Mouse (Mus musculus) naive thymus-derived CD4-positive, alpha-beta T cell, adult 5 months (primary cell): Measurements from ENCODE around the gene Olfr97. TPM values are rescaled to one million over a fixed set of nuclear protein-coding genes. Genes with fewer than 3 reads are reported as not detected.

ENCODE experiments used
- polyA plus RNA-seq: library from polyadenylated mRNA; unstranded; fragments of 100-300 nt; shearing (Covaris generic); gene quantifications from one replicate; pipeline ENCODE4 v1.2.1, GENCODE M21; 2017

The Olfr97 gene
- polyA plus RNA-seq, result not detected

GRCm38 (mm10) chr17:37237230-37237629 is at the start of gene Olfr97:
Olfr97 (minus strand) TSS chr17:37237330.

GRCm38 (mm10) chr17:37283360-37283759 is 46.2 kb upstream of the Olfr97 start, which contains the start of gene Olfr99:
Olfr99 (minus strand) TSS chr17:37283460.

GRCm38 (mm10) chr17:37270058-37270701 is 33.0 kb upstream of the Olfr97 start, which contains the start of gene H2-M3:
H2-M3 (plus strand) TSS chr17:37270220.

GRCm38 (mm10) chr17:37263626-37264025 is 26.5 kb upstream of the Olfr97 start, which contains the start of gene Olfr98:
Olfr98 (minus strand) TSS chr17:37263749.

GRCm38 (mm10) chr17:37219846-37220245 is 17.3 kb downstream of the Olfr97 start, which contains the start of gene Olfr96:
Olfr96 (plus strand) TSS chr17:37220146.

GRCm38 (mm10) chr17:37213018-37213417 is 24.1 kb downstream of the Olfr97 start, which contains the start of gene Olfr95:
Olfr95 (minus strand) TSS chr17:37213118.

GRCm38 (mm10) chr17:37200894-37201293 is 36.2 kb downstream of the Olfr97 start, which contains the start of gene Olfr94:
Olfr94 (minus strand) TSS chr17:37200994.

GRCm38 (mm10) chr17:37193656-37194055 is 43.5 kb downstream of the Olfr97 start, which contains the start of gene Ubd:
Ubd (plus strand) TSS chr17:37193892.

Other genes with a start within 250 kb of the Olfr97 start
- gene H2-M5, start 247.8 kb downstream of the Olfr97 start, polyA plus RNA-seq, result not detected
- not detected for gene Zfp57, start 236.2 kb downstream of the Olfr97 start, polyA plus RNA-seq
- not detected for gene Mog, start 213.9 kb downstream of the Olfr97 start, polyA plus RNA-seq
- 15.7 TPM for gene Gabbr1, start 191.4 kb downstream of the Olfr97 start, polyA plus RNA-seq
- gene Olfr90, start 148.8 kb downstream of the Olfr97 start, polyA plus RNA-seq, result 0.16 TPM
- not detected for gene Olfr91, start 139.1 kb downstream of the Olfr97 start, polyA plus RNA-seq
- gene Olfr92, start 117.2 kb downstream of the Olfr97 start, polyA plus RNA-seq, result not detected
- not detected for gene Olfr93, start 75.8 kb downstream of the Olfr97 start, polyA plus RNA-seq
- not detected for gene Ubd, start 43.4 kb downstream of the Olfr97 start, polyA plus RNA-seq
- not detected for gene Olfr94, start 36.3 kb downstream of the Olfr97 start, polyA plus RNA-seq
- not detected for gene Olfr95, start 24.2 kb downstream of the Olfr97 start, polyA plus RNA-seq
- gene Olfr96, start 17.2 kb downstream of the Olfr97 start, polyA plus RNA-seq, result not detected
- not detected for gene Olfr98, start 26.4 kb upstream of the Olfr97 start, polyA plus RNA-seq
- 73.9 TPM for gene H2-M3, start 32.9 kb upstream of the Olfr97 start, polyA plus RNA-seq
- 1.3 TPM for gene Olfr99, start 46.1 kb upstream of the Olfr97 start, polyA plus RNA-seq
- gene Olfr101, start 67.0 kb upstream of the Olfr97 start, polyA plus RNA-seq, result not detected
- 0.29 TPM for gene Olfr102, start 79.7 kb upstream of the Olfr97 start, polyA plus RNA-seq
- not detected for gene Olfr103, start 102.4 kb upstream of the Olfr97 start, polyA plus RNA-seq
- not detected for gene Olfr104-ps, start 122.3 kb upstream of the Olfr97 start, polyA plus RNA-seq
- not detected for gene Olfr105-ps, start 141.7 kb upstream of the Olfr97 start, polyA plus RNA-seq
- not detected for gene Olfr106-ps, start 153.1 kb upstream of the Olfr97 start, polyA plus RNA-seq
- gene Olfr107, start 161.9 kb upstream of the Olfr97 start, polyA plus RNA-seq, result 0.12 TPM
- not detected for gene Olfr108, start 208.2 kb upstream of the Olfr97 start, polyA plus RNA-seq
- not detected for gene Olfr109, start 221.6 kb upstream of the Olfr97 start, polyA plus RNA-seq
- gene H2-M2, start 246.2 kb upstream of the Olfr97 start, polyA plus RNA-seq, result not detected